Mouse (Mus musculus): ENCODE results near the gene Tfpt. TPM values are rescaled to one million over a fixed set of nuclear protein-coding genes. Genes with fewer than 3 reads are reported as not detected.

Tfpt gene
- polyA plus RNA-seq (2015; fragmentation: Nextera tagmentation; extraction: Ambion mirVana), result 23.7 and 25.2 TPM in 2 replicates

DNA sequence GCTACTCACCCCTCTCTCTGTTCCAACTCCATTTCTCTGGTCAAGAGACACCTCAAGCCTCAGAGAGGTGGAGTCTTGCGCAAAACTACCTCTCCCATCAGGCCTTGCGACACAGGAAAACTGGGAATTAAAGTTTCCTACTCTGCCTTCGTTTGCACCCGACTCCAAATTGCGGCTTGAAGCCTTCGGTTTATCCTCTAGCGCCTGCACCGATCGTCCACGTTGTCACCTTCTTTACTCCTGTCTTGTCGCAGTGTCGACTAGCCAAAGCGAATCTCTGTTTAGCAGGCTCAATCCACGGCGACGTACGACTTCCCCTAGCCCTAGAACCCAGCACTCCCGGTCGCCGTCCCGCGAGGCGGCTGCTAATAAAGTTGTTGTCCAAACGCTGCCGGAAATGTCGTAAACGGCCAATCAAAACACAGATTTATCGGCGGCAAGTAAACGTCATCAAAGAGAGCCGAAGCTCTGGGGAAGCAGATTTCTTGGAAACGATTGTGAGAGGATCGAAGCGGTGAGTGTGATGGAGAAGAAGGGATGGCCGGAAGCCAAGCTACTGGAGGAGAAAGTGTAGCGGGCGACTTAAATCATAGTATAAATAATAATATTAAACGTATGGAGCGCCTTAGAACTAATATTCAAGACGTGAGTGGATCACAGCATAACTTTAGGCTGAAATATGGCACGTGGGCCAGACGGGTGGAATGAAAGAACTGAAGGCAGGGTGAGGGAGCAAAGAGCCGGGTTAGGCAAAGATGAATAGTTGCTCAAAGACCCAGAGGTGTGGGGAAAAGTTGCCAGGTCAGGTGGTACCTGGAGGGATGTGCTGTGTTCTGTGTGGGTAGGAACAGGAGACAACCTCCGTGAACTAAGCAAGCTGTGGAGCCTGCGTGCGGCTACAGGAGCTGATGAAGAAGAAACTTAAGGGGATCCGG is at the start of gene Tfpt, which contains the start of gene Prpf31:
TSS of gene Tfpt (minus strand) at position 387 of the 935 bp plus-strand sequence.
TSS of gene Prpf31 (plus strand) at position 443 of the 935 bp plus-strand sequence.
- Histone ChIP-seq H3K4me1 (peaks cover 19% of the 10 kb centered on the region), H3K9ac (peak within 1 kb of the TSS; percentile 73), H3K4me3 (replicated peaks) (peak within 1 kb of the TSS; percentile 71), H3K4me2 (peak within 1 kb of the TSS; percentile 94), H3K27ac (peak within 1 kb of the TSS; percentile 86), H3K9me3 (no peaks in the 10 kb centered on the region), H3K27me3 (replicated peaks) (no peaks in the 10 kb centered on the region), H3K36me3 (peaks cover 10% of the 10 kb centered on the region; the same call in 1 of the 2 replicates)
- peak; percentile 88 for ATAC-seq (ENCODE audit: insufficient read depth, low FRiP score, low read depth)
- 1% methylated on average over 47 of the region's 47 CpGs for WGBS

DNA sequence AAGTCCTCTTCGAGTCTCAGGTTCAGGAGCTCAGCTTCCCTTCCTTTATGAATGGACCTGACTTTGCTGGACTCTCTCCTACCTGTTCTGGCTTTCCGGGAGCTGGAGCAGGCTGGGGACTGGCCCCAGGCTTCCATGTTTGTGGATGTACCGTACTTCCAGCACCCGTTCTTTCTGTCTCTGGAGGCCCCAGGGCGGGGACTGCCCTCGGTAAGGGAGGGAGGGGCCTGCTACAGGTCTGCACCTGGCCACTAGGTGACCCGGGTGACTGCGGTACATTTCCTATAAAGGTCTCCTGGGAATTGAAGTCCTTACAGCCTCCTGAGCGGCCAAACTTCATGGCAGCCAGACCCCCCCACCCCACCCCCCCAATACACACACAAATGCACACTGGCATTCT is 47.6 kb upstream of the Tfpt start, which contains the start of gene Tmc4:
TSS of gene Tmc4 (minus strand) at position 212 of the 400 bp plus-strand sequence.
- no peaks in the 10 kb centered on the region for H3K36me3 ChIP-seq
- no peaks in the 10 kb centered on the region for H3K9me3 ChIP-seq
- ATAC-seq (ENCODE audit: insufficient read depth, low FRiP score, low read depth), result peak; percentile 86
- H3K4me2 ChIP-seq, result peak within 1 kb of the TSS; percentile 45
- H3K4me1 ChIP-seq, result no peaks in the 10 kb centered on the region
- peak within 1 kb of the TSS; percentile 42 for H3K27ac ChIP-seq
- no peaks in the 10 kb centered on the region for H3K27me3 ChIP-seq (replicated peaks)
- 46% methylated on average over 9 of the region's 9 CpGs for WGBS
- peak within 1 kb of the TSS; percentile 41 for H3K4me3 ChIP-seq (replicated peaks)
- H3K9ac ChIP-seq, result peak within 1 kb of the TSS; percentile 12; the same call in 1 of the 2 replicates

DNA sequence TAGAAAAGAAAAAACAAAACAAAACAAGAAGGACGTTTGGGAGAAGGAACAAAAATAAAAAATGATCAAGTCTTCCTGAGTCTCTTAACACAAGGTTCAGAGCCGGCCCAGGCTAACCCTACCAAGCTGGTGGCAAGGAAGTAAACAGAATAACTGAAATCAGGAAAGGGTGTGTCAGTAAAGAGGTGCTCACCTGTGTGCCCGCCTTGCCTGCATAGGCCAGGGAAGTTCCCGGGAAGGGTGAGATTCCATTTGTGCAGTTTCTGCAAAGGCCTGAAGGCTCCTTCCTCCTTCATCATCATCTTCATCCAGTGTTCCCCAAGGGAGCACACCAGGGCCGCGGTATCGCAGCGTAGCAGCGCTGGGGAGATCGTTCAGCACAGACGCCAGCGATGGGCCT is 46.6 kb upstream of the Tfpt start:
- ATAC-seq (ENCODE audit: insufficient read depth, low FRiP score, low read depth), result no peak
- H3K4me1 ChIP-seq, result no peaks in the 10 kb centered on the region
- peak overlapping the region; percentile 45 for H3K4me2 ChIP-seq
- H3K27ac ChIP-seq, result peak overlapping the region; percentile 42; the same call in 1 of the 2 replicates
- 74% methylated on average over 12 of the region's 12 CpGs for WGBS
- no peaks in the 10 kb centered on the region for H3K9me3 ChIP-seq
- no peaks in the 10 kb centered on the region for H3K36me3 ChIP-seq
- no peaks in the 10 kb centered on the region for H3K27me3 ChIP-seq (replicated peaks)
- peak overlapping the region; percentile 41 for H3K4me3 ChIP-seq (replicated peaks)
- H3K9ac ChIP-seq, result peak overlapping the region; percentile 12; the same call in 1 of the 2 replicates

- H3K9ac ChIP-seq, result no peak overlapping the region
- no peak overlapping the region for H3K27ac ChIP-seq
- no peak overlapping the region for H3K4me2 ChIP-seq
- no peaks in the 10 kb centered on the region for H3K4me1 ChIP-seq
- no peaks in the 10 kb centered on the region for H3K36me3 ChIP-seq
- no peaks in the 10 kb centered on the region for H3K27me3 ChIP-seq (replicated peaks)
- H3K9me3 ChIP-seq, result no peaks in the 10 kb centered on the region
- WGBS, result 76% methylated on average over 3 of the region's 3 CpGs
- no peak for ATAC-seq (ENCODE audit: insufficient read depth, low FRiP score, low read depth)
- H3K4me3 ChIP-seq (replicated peaks), result no peak overlapping the region
These were observed 45.5 kb upstream of the Tfpt start for GRCm38 (mm10) chr7:3675228-3675548.

DNA sequence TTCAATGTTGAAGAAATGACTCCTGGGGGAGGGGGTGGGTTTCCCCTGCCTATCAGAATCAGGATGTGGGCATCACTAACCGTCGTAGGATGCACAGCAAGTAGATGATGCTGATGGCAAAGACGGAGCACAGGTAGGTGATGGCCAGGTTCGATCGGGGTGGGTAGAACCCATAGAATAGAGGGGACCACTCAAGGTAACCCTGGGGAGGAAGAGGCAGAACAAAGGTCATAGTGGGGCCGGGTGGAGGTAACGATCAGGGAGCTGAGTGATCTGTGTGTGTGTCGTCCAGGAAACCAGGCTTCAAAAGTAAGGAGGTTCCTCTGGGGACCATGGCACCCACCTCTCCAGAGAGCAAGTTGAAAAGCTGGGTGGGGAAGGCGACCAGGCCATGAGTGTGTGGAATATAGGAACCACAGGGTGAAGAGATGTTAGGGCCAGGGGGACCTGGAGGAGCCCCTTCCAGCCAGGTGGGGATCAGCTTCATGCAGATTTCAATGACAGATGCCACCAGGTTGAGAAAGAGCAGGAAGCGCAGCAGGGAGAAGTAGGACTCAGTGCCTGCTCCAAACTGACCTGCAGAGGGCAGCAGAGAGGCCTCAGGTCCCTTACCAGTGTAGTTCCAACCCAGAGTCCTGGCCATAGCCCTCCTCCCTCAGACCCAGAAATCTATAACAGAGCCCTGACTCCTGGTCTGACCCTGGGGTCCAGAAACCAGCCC is 44.9 kb upstream of the Tfpt start:
- Histone ChIP-seq H3K9ac (no peak overlapping the region), H3K4me3 (replicated peaks) (no peak overlapping the region), H3K27me3 (replicated peaks) (no peaks in the 10 kb centered on the region), H3K36me3 (no peaks in the 10 kb centered on the region), H3K27ac (no peak overlapping the region), H3K4me1 (no peaks in the 10 kb centered on the region), H3K4me2 (no peak overlapping the region), H3K9me3 (no peaks in the 10 kb centered on the region)
- 70% methylated on average over 10 of the region's 10 CpGs for WGBS
- ATAC-seq (ENCODE audit: insufficient read depth, low FRiP score, low read depth), result peak; percentile 83

DNA sequence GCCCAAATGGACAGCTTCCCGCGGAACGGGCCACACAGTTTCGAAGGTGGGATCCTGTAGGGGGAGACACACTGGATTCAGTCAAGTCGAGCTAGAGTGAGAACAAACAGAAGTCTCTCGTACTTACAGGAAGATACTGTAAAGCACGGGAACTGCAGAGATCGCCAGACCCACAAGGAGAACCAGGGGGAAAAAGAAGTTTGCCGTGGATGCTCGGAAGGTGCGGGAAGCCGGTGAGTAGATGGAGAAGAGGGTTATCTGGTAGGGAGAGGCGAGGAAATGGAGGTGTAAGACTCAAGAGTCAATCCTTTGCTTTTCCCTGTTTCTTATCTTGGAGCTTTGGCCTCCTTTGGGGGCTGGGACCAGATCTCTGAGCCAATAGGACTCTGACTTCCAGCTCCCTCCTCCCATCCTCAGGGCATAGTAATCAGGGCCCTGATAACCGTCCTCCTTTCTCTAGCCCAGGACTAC is 37.2 kb upstream of the Tfpt start:
- H3K27ac ChIP-seq, result peak overlapping the region; percentile 91; the same call in 1 of the 2 replicates
- H3K27me3 ChIP-seq (replicated peaks), result no peaks in the 10 kb centered on the region
- 0 out of 2 replicates have a peak overlapping the region, but pooled peaks have one; percentile 6 for H3K4me3 ChIP-seq (replicated peaks)
- 17% methylated on average over 14 of the region's 14 CpGs for WGBS
- no peak overlapping the region for H3K9ac ChIP-seq
- H3K4me1 ChIP-seq, result peaks cover 12% of the 10 kb centered on the region
- peaks cover 11% of the 10 kb centered on the region for H3K36me3 ChIP-seq
- no peaks in the 10 kb centered on the region for H3K9me3 ChIP-seq
- peak overlapping the region; percentile 55 for H3K4me2 ChIP-seq
- 0 out of 2 replicates have a peak, but pooled peaks have one; percentile 12 for ATAC-seq (ENCODE audit: insufficient read depth, low FRiP score, low read depth)

DNA sequence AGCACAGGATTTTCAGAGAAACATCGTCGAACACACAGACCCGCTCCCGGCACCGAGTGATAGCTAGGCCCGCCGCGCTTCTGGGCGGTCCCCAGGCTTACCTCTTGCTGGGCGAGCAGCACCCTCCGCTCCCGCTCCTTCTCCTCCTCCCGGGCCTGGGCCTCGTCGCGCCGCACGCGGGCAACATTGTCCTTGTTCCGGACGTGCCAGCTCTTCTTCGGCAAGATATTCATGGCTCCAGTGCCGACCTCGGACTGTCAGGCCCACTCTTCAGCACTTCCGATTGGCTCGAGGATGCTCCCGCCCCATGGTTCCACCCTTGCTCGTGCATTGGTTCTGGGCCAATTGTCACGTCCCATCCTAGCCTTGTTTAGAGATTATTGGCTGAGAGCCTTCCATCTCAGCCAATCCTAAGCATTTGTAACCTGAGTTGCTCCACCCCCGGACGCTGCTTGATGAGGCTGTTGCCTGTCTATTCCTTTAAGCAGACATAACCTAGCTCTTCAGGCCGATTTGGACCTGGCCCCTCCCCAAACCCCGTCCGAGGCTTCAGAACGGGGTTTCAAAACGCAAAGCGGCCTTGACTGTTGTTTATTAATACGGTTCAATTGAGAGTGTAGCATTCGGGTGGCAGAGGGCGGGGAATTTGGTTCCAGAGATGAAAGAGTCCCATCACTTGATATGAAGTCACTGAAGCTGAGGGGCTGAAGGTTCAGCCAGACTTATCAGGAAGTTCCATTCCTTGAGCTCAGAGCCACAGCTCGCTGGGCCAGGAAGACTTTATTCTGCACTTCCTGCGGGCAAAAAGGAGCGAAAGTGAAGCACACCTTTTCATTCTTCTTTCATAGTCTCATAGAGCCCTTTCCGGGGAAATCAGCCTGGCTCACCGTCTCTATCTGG is 35.7 kb upstream of the Tfpt start, which contains the start of gene Leng1:
TSS of gene Leng1 (minus strand) at position 626 of the 900 bp plus-strand sequence.
- ATAC-seq (ENCODE audit: insufficient read depth, low FRiP score, low read depth), result peak; percentile 99
- Histone ChIP-seq H3K36me3 (peaks cover 24% of the 10 kb centered on the region), H3K4me2 (peak within 1 kb of the TSS; percentile 55), H3K27me3 (replicated peaks) (no peaks in the 10 kb centered on the region), H3K4me1 (peaks cover 12% of the 10 kb centered on the region), H3K4me3 (replicated peaks) (peak within 1 kb of the TSS; percentile 69), H3K27ac (peak within 1 kb of the TSS; percentile 92), H3K9ac (peak within 1 kb of the TSS; percentile 84; the same call in 1 of the 2 replicates), H3K9me3 (no peaks in the 10 kb centered on the region)
- WGBS, result 3% methylated on average over 45 of the region's 45 CpGs

GRCm38 (mm10) chr7:3664524-3665214 is 34.9 kb upstream of the Tfpt start:
- peaks cover 12% of the 10 kb centered on the region for H3K4me1 ChIP-seq
- WGBS, result 27% methylated on average over 15 of the region's 15 CpGs
- peak; percentile 42 for ATAC-seq (ENCODE audit: insufficient read depth, low FRiP score, low read depth)
- no peaks in the 10 kb centered on the region for H3K9me3 ChIP-seq
- H3K36me3 ChIP-seq, result peaks cover 32% of the 10 kb centered on the region
- peak overlapping the region; percentile 84; the same call in 1 of the 2 replicates for H3K9ac ChIP-seq
- peak overlapping the region; percentile 55 for H3K4me2 ChIP-seq
- H3K27me3 ChIP-seq (replicated peaks), result no peaks in the 10 kb centered on the region
- H3K27ac ChIP-seq, result peak overlapping the region; percentile 92
- peak overlapping the region; percentile 69 for H3K4me3 ChIP-seq (replicated peaks)

- WGBS, result 90% methylated on average over 14 of the region's 14 CpGs
- Histone ChIP-seq H3K4me2 (no peak overlapping the region), H3K4me3 (replicated peaks) (no peak overlapping the region), H3K9me3 (no peaks in the 10 kb centered on the region), H3K27me3 (replicated peaks) (no peaks in the 10 kb centered on the region), H3K9ac (no peak overlapping the region), H3K27ac (no peak overlapping the region), H3K36me3 (peaks cover 90% of the 10 kb centered on the region), H3K4me1 (no peaks in the 10 kb centered on the region)
- no peak for ATAC-seq (ENCODE audit: insufficient read depth, low FRiP score, low read depth)
These were observed 28.8 kb upstream of the Tfpt start for GRCm38 (mm10) chr7:3658578-3658977.

DNA sequence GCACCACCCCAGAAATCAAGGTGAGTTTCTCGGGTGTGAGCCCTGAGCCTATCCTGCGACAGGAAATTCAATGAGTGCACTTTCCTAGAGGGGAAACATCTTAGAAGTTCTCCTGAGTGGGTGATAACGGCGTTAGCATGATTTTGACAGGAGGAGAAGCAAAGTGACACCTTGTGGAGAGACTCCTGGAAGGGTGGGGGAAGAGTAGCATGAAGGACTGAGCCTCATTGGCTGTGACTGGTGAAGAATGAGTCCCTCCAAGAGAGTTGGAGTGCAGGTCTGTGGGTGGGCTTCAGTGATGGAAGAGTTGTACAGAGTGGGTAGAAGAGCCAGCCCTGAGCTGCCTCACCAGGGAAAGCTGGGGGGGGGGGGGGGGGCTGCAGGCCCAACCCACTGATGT is 27.2 kb upstream of the Tfpt start:
- Histone ChIP-seq H3K4me1 (no peaks in the 10 kb centered on the region), H3K9ac (no peak overlapping the region), H3K4me2 (no peak overlapping the region), H3K9me3 (no peaks in the 10 kb centered on the region), H3K4me3 (replicated peaks) (no peak overlapping the region), H3K36me3 (peaks cover 95% of the 10 kb centered on the region), H3K27ac (no peak overlapping the region), H3K27me3 (replicated peaks) (no peaks in the 10 kb centered on the region)
- WGBS, result 82% methylated on average over 4 of the region's 4 CpGs
- ATAC-seq (ENCODE audit: insufficient read depth, low FRiP score, low read depth), result no peak
